ENCODE assay signal across 9 mouse cellular contexts in genomic region chr6:125364448-125364847, GRCm38 (mm10). TPM values are rescaled to one million over a fixed set of nuclear protein-coding genes. Genes with fewer than 3 reads are reported as not detected.
DNase-seq lines count a peak whose midpoint lies in the region; ATAC-seq and TF ChIP-seq lines count a peak whose summit lies in the region.
"Had no signal": no experiment of that assay in that cellular context is flagged by ENCODE, and none has a peak within 500 bp of the region (broad histone marks: within the 10 kb centered on the region; RNA-seq: fewer than 3 reads in every experiment).

No protein-coding gene starts in this region.

- H3K4me2 ChIP-seq in hindbrain, postnatal 0 days (ENCODE audit: low read depth, low read length) = no peak overlapping the region
- H3K4me2 ChIP-seq in hindbrain, embryonic 11.5 days (replicated peaks; ENCODE audit: low read depth, low read length) = no peak overlapping the region
- 0 out of 2 replicates have a peak overlapping the region, but pooled peaks have one; percentile 38 for H3K4me2 ChIP-seq in liver, embryonic 13.5 days
- H3K4me2 ChIP-seq: hindbrain, embryonic 12.5 days had no signal

- no peaks in the 10 kb centered on the region for H3K9me3 ChIP-seq in hindbrain, postnatal 0 days (ENCODE audit: low read length)
- no peaks in the 10 kb centered on the region for H3K9me3 ChIP-seq in hindbrain, embryonic 11.5 days (ENCODE audit: control insufficient read depth, low read length)
- H3K9me3 ChIP-seq in liver, embryonic 13.5 days (replicated peaks) = no peaks in the 10 kb centered on the region
- H3K9me3 ChIP-seq: hindbrain, embryonic 12.5 days had no signal

- WGBS in hindbrain, postnatal 0 days = 12% methylated on average over 8 of the region's 8 CpGs
- WGBS in hindbrain, embryonic 11.5 days = 2% methylated on average over 8 of the region's 8 CpGs
- WGBS in bone marrow, adult 2 months = 12% methylated on average over 8 of the region's 8 CpGs
- WGBS in liver, embryonic 13.5 days (ENCODE audit: insufficient replicate concordance) = 19% methylated on average over 8 of the region's 8 CpGs

- no peak for ATAC-seq in hindbrain, postnatal 0 days
- ATAC-seq in hindbrain, embryonic 11.5 days (ENCODE audit: low FRiP score) = no peak
- no peak for ATAC-seq in liver, embryonic 13.5 days (ENCODE audit: low read depth)

- DNase-seq in hindbrain, postnatal 0 days (ENCODE audit: low spot score) = no peak
- DNase-seq in hindbrain, embryonic 11.5 days (ENCODE audit: low spot score) = no peak
- DNase-seq in liver, embryonic 13.5 days = no peak
- no peak for DNase-seq in left cerebral cortex, postnatal 10 days (ENCODE audit: extremely low spot score in 1 of 2, low spot score in 2 of 2)
- no peak for DNase-seq in right cerebral cortex, postnatal 10 days (ENCODE audit: low spot score in 2 of 2)
- DNase-seq: midbrain, embryonic 14.5 days had no signal

- no peak overlapping the region for H3K27ac ChIP-seq in hindbrain, postnatal 0 days
- no peak overlapping the region for H3K27ac ChIP-seq in hindbrain, embryonic 11.5 days (ENCODE audit: low read depth, low read length)
- H3K27ac ChIP-seq in bone marrow, adult 2 months (ENCODE audit: control insufficient read depth, insufficient read depth, low read depth, low read length, poor library complexity) = no peak overlapping the region
- no peak overlapping the region for H3K27ac ChIP-seq in embryonic fibroblast, embryonic 13.5 days (ENCODE audit: insufficient read depth, low read length)
- H3K27ac ChIP-seq in liver, embryonic 13.5 days = no peak overlapping the region
- H3K27ac ChIP-seq: hindbrain, embryonic 12.5 days had no signal

- TF ChIP-seq POLR2A in bone marrow, adult 2 months (IDR thresholded peaks at IDR 0.05; ENCODE audit: borderline replicate concordance, control insufficient read depth, low read depth, low read length) = no peak
- TF ChIP-seq POLR2A in embryonic fibroblast, embryonic 13.5 days (IDR thresholded peaks at IDR 0.05; ENCODE audit: low read depth, low read length) = no peak

- peaks cover 8% of the 10 kb centered on the region; the same call in 1 of the 2 replicates for H3K4me1 ChIP-seq in hindbrain, postnatal 0 days (ENCODE audit: insufficient read depth, low read length)
- no peaks in the 10 kb centered on the region; the same call in 1 of the 2 replicates for H3K4me1 ChIP-seq in hindbrain, embryonic 11.5 days (replicated peaks; ENCODE audit: control insufficient read depth, insufficient read depth, low read length)
- H3K4me1 ChIP-seq in bone marrow, adult 2 months (ENCODE audit: control insufficient read depth, insufficient read depth, low read length) = peaks cover 8% of the 10 kb centered on the region; the same call in 1 of the 2 replicates
- no peaks in the 10 kb centered on the region for H3K4me1 ChIP-seq in embryonic fibroblast, embryonic 13.5 days (ENCODE audit: control insufficient read depth, insufficient read depth, low read length)
- peaks cover 30% of the 10 kb centered on the region for H3K4me1 ChIP-seq in liver, embryonic 13.5 days (replicated peaks)

- TF ChIP-seq CTCF in hindbrain, postnatal 0 days (IDR thresholded peaks at IDR 0.05; ENCODE audit: low read depth) = peak; percentile 52
- TF ChIP-seq CTCF in bone marrow, adult 2 months (IDR thresholded peaks at IDR 0.05; ENCODE audit: control insufficient read depth, insufficient read depth, low read length) = 0 out of 2 replicates have a peak, but pooled peaks have one; percentile 31
- TF ChIP-seq CTCF in embryonic fibroblast, embryonic 13.5 days (IDR thresholded peaks at IDR 0.05; ENCODE audit: borderline replicate concordance, insufficient read depth, low read length) = peak; percentile 31; the same call in 1 of the 2 replicates

- H3K36me3 ChIP-seq in hindbrain, postnatal 0 days (ENCODE audit: insufficient read depth, low read length) = no peaks in the 10 kb centered on the region
- no peaks in the 10 kb centered on the region for H3K36me3 ChIP-seq in hindbrain, embryonic 11.5 days (ENCODE audit: control insufficient read depth, insufficient read depth, low read length)
- peaks cover 26% of the 10 kb centered on the region for H3K36me3 ChIP-seq in liver, embryonic 13.5 days
- H3K36me3 ChIP-seq: hindbrain, embryonic 12.5 days had no signal

- intact Hi-C loops in left cerebral cortex, postnatal 10 days (cut with DNase I) = no loop called here

- no peak overlapping the region for H3K4me3 ChIP-seq in hindbrain, postnatal 0 days (ENCODE audit: low read length)
- no peak overlapping the region for H3K4me3 ChIP-seq in hindbrain, embryonic 11.5 days (ENCODE audit: low read depth, low read length)
- no peak overlapping the region for H3K4me3 ChIP-seq in bone marrow, adult 2 months (replicated peaks; ENCODE audit: control insufficient read depth, low read depth, low read length)
- no peak overlapping the region for H3K4me3 ChIP-seq in embryonic fibroblast, embryonic 13.5 days (ENCODE audit: insufficient read depth, low read length)
- no peak overlapping the region for H3K4me3 ChIP-seq in liver, embryonic 13.5 days (replicated peaks)
- H3K4me3 ChIP-seq: hindbrain, embryonic 12.5 days had no signal

- H3K27me3 ChIP-seq in hindbrain, postnatal 0 days (ENCODE audit: insufficient read depth, low read length) = peaks cover 13% of the 10 kb centered on the region
- peaks cover 36% of the 10 kb centered on the region for H3K27me3 ChIP-seq in hindbrain, embryonic 11.5 days (ENCODE audit: control insufficient read depth, insufficient read depth, low read length)
- H3K27me3 ChIP-seq in liver, embryonic 13.5 days = 0 out of 2 replicates have a peak, but pooled peaks cover 7% of the 10 kb centered on the region

- H3K9ac ChIP-seq in hindbrain, postnatal 0 days (replicated peaks; ENCODE audit: low read length) = no peak overlapping the region
- H3K9ac ChIP-seq in hindbrain, embryonic 11.5 days (ENCODE audit: low read depth, low read length) = no peak overlapping the region
- H3K9ac ChIP-seq in liver, embryonic 13.5 days = no peak overlapping the region
- H3K9ac ChIP-seq: hindbrain, embryonic 12.5 days had no signal

RNA-seq across cellular contexts. Expression of gene Tnfrsf1a, which starts 15.3 kb away (rescaled TPM):
- total RNA-seq in hindbrain, postnatal 0 days (2014; rRNA removed) = 12.2 and 18.0 TPM in 2 replicates
- 15.5 and 16.3 TPM in 2 replicates for polyA plus RNA-seq in hindbrain, postnatal 0 days (2015; fragmentation: Nextera tagmentation; extraction: Ambion mirVana)
- 25.2 and 25.9 TPM in 2 replicates for polyA plus RNA-seq in hindbrain, embryonic 11.5 days (2014; fragmentation: Nextera tagmentation; extraction: Ambion mirVana)
- 18.4 and 63.5 TPM in 2 replicates for polyA plus RNA-seq in bone marrow, adult 2 months (2011; ENCODE audit: insufficient read depth, insufficient read length, low replicate concordance, missing spikeins)
- 126 and 140 TPM in 2 replicates for polyA plus RNA-seq in embryonic fibroblast, embryonic 13.5 days (2011; ENCODE audit: insufficient read length, low read depth, missing spikeins)
- polyA plus RNA-seq in liver, embryonic 13.5 days (2015; fragmentation: Nextera tagmentation; extraction: Ambion mirVana) = 19.6 and 23.4 TPM in 2 replicates
- total RNA-seq in left cerebral cortex, postnatal 10 days (2021) = 10 to 100 TPM in 1 of 2 experiments, 1 to 10 TPM in 1; 9.4 to 11.8 TPM

RNA-seq across cellular contexts. Expression of gene Plekhg6, which starts 16.1 kb away (rescaled TPM):
- total RNA-seq in hindbrain, postnatal 0 days (2014; rRNA removed) = 0.68 and 0.86 TPM in 2 replicates
- polyA plus RNA-seq in hindbrain, postnatal 0 days (2015; fragmentation: Nextera tagmentation; extraction: Ambion mirVana) = 0.32 and 0.74 TPM in 2 replicates
- 0.06 and 0.19 TPM in 2 replicates for polyA plus RNA-seq in hindbrain, embryonic 11.5 days (2014; fragmentation: Nextera tagmentation; extraction: Ambion mirVana)
- 0.45 TPM in 1 of 2 replicates, not detected in the other for polyA plus RNA-seq in bone marrow, adult 2 months (2011; ENCODE audit: insufficient read depth, insufficient read length, low replicate concordance, missing spikeins)
- 0.15 TPM in 1 of 2 replicates, not detected in the other for polyA plus RNA-seq in embryonic fibroblast, embryonic 13.5 days (2011; ENCODE audit: insufficient read length, low read depth, missing spikeins)
- polyA plus RNA-seq in liver, embryonic 13.5 days (2015; fragmentation: Nextera tagmentation; extraction: Ambion mirVana) = 0.31 and 0.56 TPM in 2 replicates
- under 1 TPM; 0.14 to 0.24 TPM for total RNA-seq in left cerebral cortex, postnatal 10 days (2021)

RNA-seq across cellular contexts. Expression of gene Scnn1a, which starts 44.0 kb away (rescaled TPM):
- total RNA-seq in hindbrain, postnatal 0 days (2014; rRNA removed) = 1.7 and 3.0 TPM in 2 replicates
- polyA plus RNA-seq in hindbrain, postnatal 0 days (2015; fragmentation: Nextera tagmentation; extraction: Ambion mirVana) = 1.00 and 1.2 TPM in 2 replicates
- 0.45 and 0.96 TPM in 2 replicates for polyA plus RNA-seq in hindbrain, embryonic 11.5 days (2014; fragmentation: Nextera tagmentation; extraction: Ambion mirVana)
- polyA plus RNA-seq in bone marrow, adult 2 months (2011; ENCODE audit: insufficient read depth, insufficient read length, low replicate concordance, missing spikeins) = 1.7 and 5.6 TPM in 2 replicates
- polyA plus RNA-seq in embryonic fibroblast, embryonic 13.5 days (2011; ENCODE audit: insufficient read length, low read depth, missing spikeins) = 0.48 and 0.70 TPM in 2 replicates
- 0.31 and 0.37 TPM in 2 replicates for polyA plus RNA-seq in liver, embryonic 13.5 days (2015; fragmentation: Nextera tagmentation; extraction: Ambion mirVana)
- 1 to 10 TPM; 2.0 to 2.3 TPM for total RNA-seq in left cerebral cortex, postnatal 10 days (2021)

RNA-seq across cellular contexts. Expression of gene Ltbr, which starts 50.8 kb away (rescaled TPM):
- total RNA-seq in hindbrain, postnatal 0 days (2014; rRNA removed) = 31.6 and 34.4 TPM in 2 replicates
- 17.5 and 18.1 TPM in 2 replicates for polyA plus RNA-seq in hindbrain, postnatal 0 days (2015; fragmentation: Nextera tagmentation; extraction: Ambion mirVana)
- polyA plus RNA-seq in hindbrain, embryonic 11.5 days (2014; fragmentation: Nextera tagmentation; extraction: Ambion mirVana) = 17.9 and 19.0 TPM in 2 replicates
- polyA plus RNA-seq in bone marrow, adult 2 months (2011; ENCODE audit: insufficient read depth, insufficient read length, low replicate concordance, missing spikeins) = 12.4 and 23.2 TPM in 2 replicates
- polyA plus RNA-seq in embryonic fibroblast, embryonic 13.5 days (2011; ENCODE audit: insufficient read length, low read depth, missing spikeins) = 67.1 and 77.6 TPM in 2 replicates
- 18.3 and 18.4 TPM in 2 replicates for polyA plus RNA-seq in liver, embryonic 13.5 days (2015; fragmentation: Nextera tagmentation; extraction: Ambion mirVana)
- 1 to 10 TPM; 9.4 to 9.7 TPM for total RNA-seq in left cerebral cortex, postnatal 10 days (2021)
